Mouse (Mus musculus): ENCODE data around the gene Pus10.

Pus10 gene

GRCm38 (mm10) chr11:23695847-23696246 lies 30.4 kb downstream of the Pus10 start:
- DNase-seq (ENCODE audit: low spot score), result no peak

- DNase-seq (ENCODE audit: low spot score), result no peak
Observed at GRCm38 (mm10) chr11:23698526-23698925, 33.1 kb downstream of the Pus10 start.

DNA sequence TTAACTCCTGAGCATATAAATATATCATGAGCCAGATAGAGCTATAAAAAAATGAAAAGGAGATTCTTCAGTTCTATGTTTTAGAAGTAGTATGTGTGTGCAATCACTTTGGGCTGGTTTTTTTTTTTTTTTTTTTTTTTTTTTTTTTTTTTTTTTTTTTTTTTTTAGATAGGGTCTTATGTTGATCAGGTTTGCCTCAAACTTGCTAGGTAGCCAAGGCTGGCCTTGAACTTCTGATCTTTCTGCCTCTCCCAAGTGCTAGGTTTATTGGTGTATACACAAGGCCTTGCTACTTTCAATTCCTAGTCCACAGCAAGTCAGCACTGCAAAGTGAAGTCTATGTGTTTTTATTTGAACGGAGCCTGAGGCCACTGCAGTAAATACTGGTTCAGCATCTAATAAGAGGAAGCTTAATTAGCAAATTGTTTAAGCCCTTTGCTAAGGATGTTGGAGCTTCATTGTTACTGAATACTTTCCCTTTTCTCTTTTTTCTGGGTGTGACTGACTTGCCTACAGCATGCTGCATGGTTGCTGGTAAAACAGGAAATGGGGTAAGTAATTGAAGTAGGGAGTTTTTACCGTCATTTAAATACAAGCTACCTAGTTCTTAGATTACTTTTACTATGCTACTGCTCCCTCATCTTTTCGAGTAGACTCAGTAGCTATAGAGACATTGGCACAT lies 34.1 kb downstream of the Pus10 start:
- DNase-seq (ENCODE audit: low spot score), result peak; percentile 25

DNA sequence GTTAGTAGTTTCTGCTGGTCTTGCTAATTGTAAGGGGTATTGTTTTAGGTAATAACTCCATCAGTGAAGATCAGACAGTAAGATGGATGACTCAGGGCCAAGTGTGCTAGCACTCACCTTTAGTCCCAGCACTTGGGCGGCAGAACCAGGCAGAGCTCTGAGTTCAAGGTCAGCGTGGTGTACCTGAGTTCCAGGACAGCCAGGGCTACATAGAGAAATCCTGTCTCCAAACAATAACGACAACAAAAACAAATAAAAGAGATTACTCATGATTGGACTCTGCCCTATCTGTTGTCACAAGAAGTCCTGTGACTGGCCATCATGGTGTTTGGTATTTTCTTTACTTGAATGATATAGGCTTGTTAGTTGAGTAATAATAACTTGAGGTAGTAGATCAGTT lies 36.4 kb downstream of the Pus10 start:
- DNase-seq (ENCODE audit: low spot score), result no peak

DNA sequence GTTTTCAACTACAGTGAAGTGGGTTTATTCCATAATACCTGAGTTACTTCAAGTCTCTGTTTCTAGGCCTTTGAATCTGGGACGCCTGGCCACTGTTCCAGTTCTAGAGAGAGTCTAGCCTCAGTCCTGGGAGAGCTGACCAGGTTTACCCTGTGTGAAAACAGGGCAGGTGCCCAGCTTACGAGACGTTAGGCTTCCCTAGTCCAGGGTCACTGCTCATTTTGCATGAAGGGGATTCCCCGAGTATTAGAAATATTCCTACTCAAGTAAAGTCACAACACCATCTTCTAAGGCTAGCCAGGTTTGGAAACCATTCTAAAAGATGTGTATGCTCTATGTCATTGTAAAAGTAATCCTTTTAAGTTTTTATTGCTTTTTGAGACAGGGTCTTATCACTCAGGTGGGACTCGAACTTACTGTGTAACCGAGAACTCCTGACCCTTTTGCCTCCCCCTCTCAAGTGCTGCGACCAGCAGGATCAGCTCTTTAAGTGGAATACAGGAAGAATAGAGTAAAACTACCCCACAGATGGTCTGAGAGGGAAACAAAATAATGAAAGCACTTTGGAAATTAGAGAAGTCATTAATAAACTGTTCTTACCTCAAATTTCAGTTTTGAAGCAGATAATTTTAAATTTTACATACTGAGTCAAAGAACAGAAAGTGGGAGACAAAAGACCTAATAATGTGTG lies 39.3 kb downstream of the Pus10 start:
- no peak for DNase-seq (ENCODE audit: low spot score)

DNA sequence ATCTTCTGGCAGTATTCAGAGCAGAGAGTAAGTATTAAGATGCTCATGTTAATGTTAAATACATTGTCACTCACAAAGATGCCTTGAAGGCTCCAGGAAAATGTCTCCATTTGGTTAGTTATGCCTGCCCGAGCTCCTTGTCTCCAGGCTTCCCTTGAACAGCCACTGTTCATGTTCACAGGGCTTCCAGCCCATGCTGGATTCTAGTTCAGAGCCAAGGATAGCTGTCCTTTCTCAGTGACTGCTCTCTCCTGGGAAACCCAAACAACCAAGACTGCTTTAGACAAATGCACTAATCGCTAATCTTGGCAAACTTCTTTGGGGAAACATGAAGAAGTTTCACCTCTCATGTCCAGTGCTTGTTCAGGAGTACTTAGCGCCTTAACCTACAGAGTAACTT lies 46.8 kb downstream of the Pus10 start:
- DNase-seq (ENCODE audit: low spot score), result no peak

- no peak for DNase-seq (ENCODE audit: low spot score)
Observed at GRCm38 (mm10) chr11:23718856-23719255, 53.4 kb downstream of the Pus10 start.

DNA sequence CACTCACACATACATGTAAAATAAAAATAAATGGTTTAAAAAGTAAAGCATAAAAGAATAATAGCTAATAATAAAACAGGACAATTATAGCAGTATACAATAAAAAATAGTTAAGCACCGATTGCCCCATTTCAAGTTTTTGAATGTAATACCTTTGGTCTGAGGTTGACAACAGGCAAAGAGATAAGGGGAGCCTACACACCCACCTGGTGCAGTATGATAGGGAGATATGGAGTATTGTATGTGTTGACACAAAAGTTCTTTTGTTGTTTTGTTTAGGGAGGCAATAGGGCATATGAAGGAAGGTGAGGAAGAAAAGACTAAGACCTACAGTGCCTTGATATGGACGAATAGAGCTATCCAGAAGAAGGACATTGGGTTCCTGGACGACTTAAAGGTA lies 54.4 kb downstream of the Pus10 start:
- DNase-seq (ENCODE audit: low spot score), result no peak

DNA sequence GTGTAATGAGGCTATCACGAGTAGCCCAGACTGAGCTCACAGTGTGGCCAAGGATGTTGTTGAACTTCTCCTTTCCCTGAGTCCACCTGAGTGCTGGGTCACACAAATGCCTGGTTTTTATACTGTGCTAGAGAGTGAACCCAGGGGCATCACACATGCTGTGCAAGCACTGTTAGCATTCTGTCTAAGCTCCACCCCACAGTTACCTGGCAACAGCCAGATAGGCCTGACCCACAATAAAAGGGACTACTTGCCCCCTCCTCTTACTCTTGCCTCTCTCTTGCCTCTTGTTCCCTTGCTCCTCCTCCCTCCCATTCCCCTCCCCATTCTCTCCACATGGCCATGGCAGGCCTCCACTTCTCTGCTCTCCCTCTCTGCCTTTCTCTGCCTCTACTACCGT lies 56.9 kb downstream of the Pus10 start:
- DNase-seq (ENCODE audit: low spot score), result no peak

- DNase-seq (ENCODE audit: low spot score), result no peak
Observed at GRCm38 (mm10) chr11:23725850-23726249, 60.4 kb downstream of the Pus10 start.

GRCm38 (mm10) chr11:23726441-23726840 lies 61.0 kb downstream of the Pus10 start:
- DNase-seq (ENCODE audit: low spot score), result no peak

DNA sequence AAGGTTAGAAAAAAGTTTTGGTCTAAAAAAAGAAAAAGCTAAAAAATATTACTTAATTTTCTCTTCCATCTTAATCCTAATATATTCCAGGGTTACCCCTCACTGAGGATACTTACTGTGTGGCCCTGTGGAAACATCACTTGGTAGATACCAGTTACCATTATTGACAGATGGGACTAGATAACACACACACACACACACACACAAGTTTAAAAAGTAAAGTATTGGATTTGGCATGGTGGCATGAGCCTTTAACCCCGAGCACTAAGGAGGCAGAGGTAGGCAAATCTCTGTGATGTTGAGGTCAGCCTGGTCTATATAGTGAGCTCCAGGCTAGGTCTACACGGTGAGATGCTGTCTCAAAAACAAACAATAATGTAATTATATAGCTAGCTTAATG lies 62.7 kb downstream of the Pus10 start:
- no peak for DNase-seq (ENCODE audit: low spot score)

DNA sequence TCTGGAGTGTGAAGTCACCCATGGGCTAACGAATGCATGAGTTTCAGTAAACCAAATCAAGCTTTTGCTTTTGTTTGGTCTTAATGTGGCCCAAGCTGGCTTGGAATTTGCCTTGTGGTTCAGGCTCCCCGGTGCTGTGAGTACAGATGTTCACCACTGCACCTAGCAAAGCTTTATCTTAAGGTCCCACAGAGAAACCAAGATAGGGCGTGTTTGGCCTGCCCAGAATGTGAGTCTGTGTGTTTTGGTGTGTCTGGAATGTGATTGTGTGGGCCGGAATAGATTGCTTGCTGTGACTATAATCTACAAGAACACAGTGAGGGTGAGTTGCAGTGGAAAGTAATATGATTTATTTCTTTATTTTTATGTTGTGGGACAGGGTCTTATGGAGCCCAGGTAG lies 64.6 kb downstream of the Pus10 start:
- DNase-seq (ENCODE audit: low spot score), result no peak

DNA sequence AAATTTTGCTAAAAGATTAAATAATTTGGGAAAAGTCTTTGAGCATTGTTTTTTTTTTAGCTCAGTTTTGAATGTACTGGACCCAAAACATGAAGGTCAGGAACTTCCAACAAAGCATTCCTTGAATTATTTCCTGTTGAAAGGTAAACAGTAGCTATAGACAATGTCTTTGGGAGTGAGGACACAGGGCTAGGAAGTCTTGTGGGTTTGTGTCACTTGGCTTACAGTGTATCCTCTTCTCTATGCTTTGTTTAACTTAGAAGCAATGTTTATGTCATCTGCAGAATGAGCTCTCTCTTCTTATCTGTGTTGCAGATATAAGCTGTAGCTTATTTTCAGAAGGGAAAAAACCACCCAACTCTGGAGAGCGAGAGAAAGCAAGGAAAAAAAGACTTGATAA lies 67.4 kb downstream of the Pus10 start:
- no peak for DNase-seq (ENCODE audit: low spot score)

DNA sequence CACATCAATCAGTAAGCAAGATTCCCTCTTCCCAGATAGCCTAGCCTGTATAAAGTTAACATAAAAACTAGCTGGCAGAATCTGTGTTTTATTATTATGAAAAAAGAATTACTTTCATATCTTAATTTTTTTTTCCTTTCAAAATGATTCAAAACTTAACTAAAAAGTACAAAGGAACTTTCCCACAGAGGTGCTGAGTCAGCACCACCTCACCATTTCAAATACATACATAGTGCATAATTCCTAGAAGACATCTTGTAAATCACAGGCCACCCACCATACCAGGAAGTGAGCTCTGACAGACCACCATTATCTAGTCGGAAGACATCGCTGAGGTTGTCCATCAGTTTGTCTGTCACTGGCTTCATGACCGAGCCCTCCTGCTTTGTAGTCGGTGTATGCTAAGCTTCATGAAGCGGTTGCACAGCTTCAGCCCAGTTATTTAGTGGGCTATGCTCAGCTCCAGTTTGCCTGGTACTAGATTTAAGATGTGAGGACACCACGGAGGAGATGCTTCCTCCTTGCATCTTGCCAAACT lies 69.3 kb downstream of the Pus10 start:
- DNase-seq (ENCODE audit: low spot score), result no peak

DNA sequence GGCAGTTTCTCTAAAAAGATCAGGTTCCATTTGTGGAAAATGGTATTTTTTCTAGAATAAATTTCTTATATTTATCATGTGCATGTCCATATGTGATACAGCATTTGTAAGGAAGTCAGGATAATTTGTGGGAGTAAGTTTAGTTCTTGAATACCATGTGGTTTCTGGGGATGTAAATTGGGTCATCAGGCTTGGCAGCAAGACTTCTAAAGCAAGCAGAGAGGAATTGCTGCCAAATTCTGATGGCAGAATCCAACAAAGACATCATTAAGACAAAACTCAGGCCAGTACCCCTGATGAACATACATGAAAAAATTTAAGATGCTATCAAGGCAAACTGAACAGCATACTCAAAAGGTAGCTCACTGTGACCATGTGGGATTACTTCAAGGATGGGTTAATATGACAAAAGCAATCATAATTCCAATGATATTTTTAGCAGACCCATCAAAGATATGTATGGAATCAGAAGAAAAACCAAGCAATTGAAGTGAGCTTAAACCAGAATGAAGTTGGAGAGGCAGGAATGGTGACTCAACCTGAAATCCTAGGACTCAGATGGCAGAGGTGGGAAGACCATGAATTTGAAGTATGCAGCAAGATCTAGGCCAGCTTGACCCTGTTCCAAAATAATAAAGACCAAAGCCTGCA lies 70.5 kb downstream of the Pus10 start:
- no peak for DNase-seq (ENCODE audit: low spot score)

DNA sequence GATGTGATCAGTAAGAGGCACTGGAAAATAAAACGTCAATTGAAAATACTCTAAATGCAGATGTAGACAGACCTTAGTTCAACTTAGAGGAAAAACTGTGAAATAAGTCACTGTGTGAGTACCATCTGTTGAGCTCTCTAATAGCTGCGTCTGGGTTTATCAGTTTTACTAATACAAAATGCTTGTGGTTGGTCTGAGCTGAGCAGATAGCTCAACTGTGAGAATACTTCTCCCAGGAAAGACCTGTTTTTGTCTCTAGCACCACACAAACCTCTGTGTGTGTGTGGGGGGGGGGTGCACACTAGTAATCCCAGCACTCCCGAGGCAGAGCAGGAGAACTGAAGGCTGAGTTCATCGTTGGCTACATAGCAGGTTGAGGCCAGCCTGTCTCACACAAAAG lies 75.4 kb downstream of the Pus10 start:
- DNase-seq (ENCODE audit: low spot score), result no peak

GRCm38 (mm10) chr11:23741386-23741785 lies 75.9 kb downstream of the Pus10 start:
- no peak for DNase-seq (ENCODE audit: low spot score)

- no peak for DNase-seq (ENCODE audit: low spot score)
Observed at GRCm38 (mm10) chr11:23744352-23744751, 78.9 kb downstream of the Pus10 start.

- no peak for DNase-seq (ENCODE audit: low spot score)
Observed at GRCm38 (mm10) chr11:23746102-23746501, 80.6 kb downstream of the Pus10 start.

DNA sequence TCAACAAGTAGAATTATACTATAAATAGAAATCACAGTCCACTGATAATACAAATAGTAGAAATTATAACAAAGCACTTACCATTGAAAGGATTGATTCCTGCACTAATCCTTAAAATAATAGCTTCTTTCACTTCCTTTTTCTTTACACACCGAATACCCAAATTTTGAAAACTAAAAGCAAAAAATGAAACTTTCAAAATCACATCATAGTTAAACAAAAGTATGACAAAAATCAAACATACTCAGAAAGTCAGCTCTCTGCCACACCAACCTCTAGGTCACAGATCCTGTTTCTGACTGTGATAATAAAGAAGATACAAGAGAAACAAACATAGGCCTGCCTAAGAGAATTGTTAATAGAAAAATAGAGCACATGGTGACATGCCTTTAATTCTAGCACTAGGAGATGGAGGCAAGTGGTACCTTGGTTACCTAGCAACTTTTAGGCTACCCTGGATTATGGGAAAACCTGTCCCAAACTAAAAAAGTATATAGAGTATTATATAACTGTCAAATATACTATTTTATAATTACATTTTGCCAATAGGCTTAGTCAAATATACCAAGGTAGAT lies 87.7 kb downstream of the Pus10 start:
- DNase-seq (ENCODE audit: low spot score), result no peak

- DNase-seq (ENCODE audit: low spot score), result no peak
Observed at GRCm38 (mm10) chr11:23754329-23754728, 88.9 kb downstream of the Pus10 start.

DNA sequence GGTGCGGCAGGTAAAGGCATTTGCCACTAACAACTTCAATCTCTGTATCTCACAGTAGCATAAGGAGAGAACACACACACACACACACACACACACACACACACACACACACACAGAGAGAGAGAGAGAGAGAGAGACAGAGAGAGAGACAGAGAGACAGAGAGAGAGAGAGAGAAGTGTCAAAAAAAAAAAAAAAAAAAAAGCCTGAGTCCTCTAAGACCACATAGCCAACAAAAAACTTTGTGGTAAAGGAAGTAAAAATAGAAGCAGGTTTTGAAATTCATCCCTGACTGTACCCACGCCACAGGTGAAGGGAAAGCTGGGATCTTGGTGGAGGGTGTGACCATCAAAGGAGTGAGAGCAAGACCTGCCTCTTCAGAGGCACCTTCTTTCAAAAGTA lies 92.7 kb downstream of the Pus10 start:
- no peak for DNase-seq (ENCODE audit: low spot score)
